Mouse (Mus musculus): ENCODE measurements around the gene Pygo1. TPM values are rescaled to one million over a fixed set of nuclear protein-coding genes. Genes with fewer than 3 reads are reported as not detected.

Gene Pygo1
- 18.1 and 18.3 TPM in 2 replicates for polyA plus RNA-seq (2014; fragmentation: Nextera tagmentation; extraction: Ambion mirVana)

- peak within 1 kb of the TSS; percentile 79 for H3K4me3 ChIP-seq (replicated peaks; ENCODE audit: low read length)
- peak within 1 kb of the TSS; percentile 79 for H3K27ac ChIP-seq
- H3K36me3 ChIP-seq (replicated peaks; ENCODE audit: control insufficient read depth, insufficient read depth): 0 out of 2 replicates have a peak, but pooled peaks cover 3% of the 10 kb centered on the region
- WGBS: under 1% methylated on average over 94 of the region's 108 CpGs
- DNase-seq (ENCODE audit: low spot score) (peak; percentile 48), ATAC-seq (ENCODE audit: low FRiP score) (peak; percentile 88)
- no peaks in the 10 kb centered on the region for H3K27me3 ChIP-seq (ENCODE audit: control insufficient read depth, insufficient read depth, low read length)
- peaks cover 24% of the 10 kb centered on the region for H3K4me1 ChIP-seq (replicated peaks; ENCODE audit: control insufficient read depth, insufficient read depth, low read length)
- H3K9me3 ChIP-seq (ENCODE audit: control insufficient read depth, low read length): no peaks in the 10 kb centered on the region
- peak within 1 kb of the TSS; percentile 93 for H3K9ac ChIP-seq
- peak within 1 kb of the TSS; percentile 97 for H3K4me2 ChIP-seq (replicated peaks)
Observed at GRCm38 (mm10) chr9:72925021-72925934, at the start of gene Pygo1. TSS of gene Pygo1 (plus strand) at chr9:72925645.

- no peak for DNase-seq (ENCODE audit: low spot score)
- Histone ChIP-seq H3K9ac (no peak overlapping the region), H3K4me3 (replicated peaks; ENCODE audit: low read length) (no peak overlapping the region), H3K4me1 (replicated peaks; ENCODE audit: control insufficient read depth, insufficient read depth, low read length) (peaks cover 16% of the 10 kb centered on the region), H3K4me2 (replicated peaks) (no peak overlapping the region), H3K27ac (no peak overlapping the region), H3K27me3 (ENCODE audit: control insufficient read depth, insufficient read depth, low read length) (no peaks in the 10 kb centered on the region), H3K9me3 (ENCODE audit: control insufficient read depth, low read length) (no peaks in the 10 kb centered on the region), H3K36me3 (replicated peaks; ENCODE audit: control insufficient read depth, insufficient read depth) (no peaks in the 10 kb centered on the region)
- 89% methylated on average over 2 of the region's 2 CpGs for WGBS
- ATAC-seq (ENCODE audit: low FRiP score): no peak
Observed at GRCm38 (mm10) chr9:72875878-72876277, 49.6 kb upstream of the Pygo1 start.

GRCm38 (mm10) chr9:72877905-72878304 lies 47.5 kb upstream of the Pygo1 start:
- WGBS: 16% methylated on average over 11 of the region's 11 CpGs
- Histone ChIP-seq H3K27me3 (ENCODE audit: control insufficient read depth, insufficient read depth, low read length) (no peaks in the 10 kb centered on the region), H3K9me3 (ENCODE audit: control insufficient read depth, low read length) (no peaks in the 10 kb centered on the region), H3K4me2 (replicated peaks) (0 out of 2 replicates have a peak overlapping the region, but pooled peaks have one; percentile 10), H3K4me1 (replicated peaks; ENCODE audit: control insufficient read depth, insufficient read depth, low read length) (peaks cover 17% of the 10 kb centered on the region), H3K36me3 (replicated peaks; ENCODE audit: control insufficient read depth, insufficient read depth) (no peaks in the 10 kb centered on the region), H3K4me3 (replicated peaks; ENCODE audit: low read length) (no peak overlapping the region), H3K27ac (no peak overlapping the region), H3K9ac (no peak overlapping the region)
- ATAC-seq (ENCODE audit: low FRiP score) (peak; percentile 29; the same call in 1 of the 2 replicates), DNase-seq (ENCODE audit: low spot score) (peak; percentile 30)

- Histone ChIP-seq H3K4me2 (replicated peaks) (no peak overlapping the region), H3K9me3 (ENCODE audit: control insufficient read depth, low read length) (no peaks in the 10 kb centered on the region), H3K9ac (no peak overlapping the region), H3K27ac (no peak overlapping the region), H3K27me3 (ENCODE audit: control insufficient read depth, insufficient read depth, low read length) (no peaks in the 10 kb centered on the region), H3K4me3 (replicated peaks; ENCODE audit: low read length) (no peak overlapping the region), H3K4me1 (replicated peaks; ENCODE audit: control insufficient read depth, insufficient read depth, low read length) (peaks cover 17% of the 10 kb centered on the region), H3K36me3 (replicated peaks; ENCODE audit: control insufficient read depth, insufficient read depth) (no peaks in the 10 kb centered on the region)
- ATAC-seq (ENCODE audit: low FRiP score) (no peak), DNase-seq (ENCODE audit: low spot score) (no peak)
- 36% methylated on average over 6 of the region's 6 CpGs for WGBS
Observed at GRCm38 (mm10) chr9:72878656-72879055, 46.8 kb upstream of the Pygo1 start.

GRCm38 (mm10) chr9:72879601-72880000 lies 45.8 kb upstream of the Pygo1 start:
- DNase-seq (ENCODE audit: low spot score) (no peak), ATAC-seq (ENCODE audit: low FRiP score) (no peak)
- H3K27ac ChIP-seq: no peak overlapping the region
- H3K27me3 ChIP-seq (ENCODE audit: control insufficient read depth, insufficient read depth, low read length): no peaks in the 10 kb centered on the region
- H3K4me3 ChIP-seq (replicated peaks; ENCODE audit: low read length): no peak overlapping the region
- H3K4me2 ChIP-seq (replicated peaks): no peak overlapping the region
- no peak overlapping the region for H3K9ac ChIP-seq
- no peaks in the 10 kb centered on the region for H3K9me3 ChIP-seq (ENCODE audit: control insufficient read depth, low read length)
- no peaks in the 10 kb centered on the region for H3K36me3 ChIP-seq (replicated peaks; ENCODE audit: control insufficient read depth, insufficient read depth)
- peaks cover 17% of the 10 kb centered on the region for H3K4me1 ChIP-seq (replicated peaks; ENCODE audit: control insufficient read depth, insufficient read depth, low read length)
- WGBS: 47% methylated on average over 3 of the region's 3 CpGs

- ATAC-seq (ENCODE audit: low FRiP score): 0 out of 2 replicates have a peak, but pooled peaks have one; percentile 38
Observed at GRCm38 (mm10) chr9:72880225-72880960, 45.1 kb upstream of the Pygo1 start.

GRCm38 (mm10) chr9:72881026-72881768 lies 44.2 kb upstream of the Pygo1 start:
- Histone ChIP-seq H3K4me1 (replicated peaks; ENCODE audit: control insufficient read depth, insufficient read depth, low read length) (peaks cover 17% of the 10 kb centered on the region), H3K36me3 (replicated peaks; ENCODE audit: control insufficient read depth, insufficient read depth) (no peaks in the 10 kb centered on the region), H3K9me3 (ENCODE audit: control insufficient read depth, low read length) (no peaks in the 10 kb centered on the region), H3K27ac (0 out of 2 replicates have a peak overlapping the region, but pooled peaks have one; percentile 7), H3K4me3 (replicated peaks; ENCODE audit: low read length) (no peak overlapping the region), H3K4me2 (replicated peaks) (no peak overlapping the region), H3K27me3 (ENCODE audit: control insufficient read depth, insufficient read depth, low read length) (no peaks in the 10 kb centered on the region), H3K9ac (0 out of 2 replicates have a peak overlapping the region, but pooled peaks have one; percentile 3)
- ATAC-seq (ENCODE audit: low FRiP score) (no peak), DNase-seq (ENCODE audit: low spot score) (peak; percentile 57)
- WGBS: 11% methylated on average over 15 of the region's 15 CpGs

More at GRCm38 (mm10) chr9:72880225-72880960, 45.1 kb upstream of the Pygo1 start:
- H3K4me2 ChIP-seq (replicated peaks): no peak overlapping the region
- WGBS: 21% methylated on average over 16 of the region's 16 CpGs
- H3K36me3 ChIP-seq (replicated peaks; ENCODE audit: control insufficient read depth, insufficient read depth): no peaks in the 10 kb centered on the region
- H3K4me1 ChIP-seq (replicated peaks; ENCODE audit: control insufficient read depth, insufficient read depth, low read length): peaks cover 17% of the 10 kb centered on the region
- H3K9me3 ChIP-seq (ENCODE audit: control insufficient read depth, low read length): no peaks in the 10 kb centered on the region
- H3K27me3 ChIP-seq (ENCODE audit: control insufficient read depth, insufficient read depth, low read length): no peaks in the 10 kb centered on the region
- H3K4me3 ChIP-seq (replicated peaks; ENCODE audit: low read length): no peak overlapping the region
- no peak overlapping the region; the same call in 1 of the 2 replicates for H3K27ac ChIP-seq
- DNase-seq (ENCODE audit: low spot score): no peak
- H3K9ac ChIP-seq: no peak overlapping the region

- no peaks in the 10 kb centered on the region for H3K9me3 ChIP-seq (ENCODE audit: control insufficient read depth, low read length)
- no peaks in the 10 kb centered on the region for H3K27me3 ChIP-seq (ENCODE audit: control insufficient read depth, insufficient read depth, low read length)
- WGBS: 14% methylated on average over 3 of the region's 3 CpGs
- H3K4me2 ChIP-seq (replicated peaks): no peak overlapping the region
- ATAC-seq (ENCODE audit: low FRiP score) (peak; percentile 69; the same call in 1 of the 2 replicates), DNase-seq (ENCODE audit: low spot score) (peak; percentile 78)
- no peak overlapping the region for H3K9ac ChIP-seq
- H3K4me3 ChIP-seq (replicated peaks; ENCODE audit: low read length): no peak overlapping the region
- peaks cover 17% of the 10 kb centered on the region for H3K4me1 ChIP-seq (replicated peaks; ENCODE audit: control insufficient read depth, insufficient read depth, low read length)
- no peak overlapping the region for H3K27ac ChIP-seq
- no peaks in the 10 kb centered on the region for H3K36me3 ChIP-seq (replicated peaks; ENCODE audit: control insufficient read depth, insufficient read depth)
Observed at GRCm38 (mm10) chr9:72883940-72884339, 41.5 kb upstream of the Pygo1 start.

Data from hindbrain, embryonic 14.5 days (tissue).